Mouse (Mus musculus): ENCODE results near the gene Slc22a4. TPM values are rescaled to one million over a fixed set of nuclear protein-coding genes. Genes with fewer than 3 reads are reported as not detected.

Gene Slc22a4
- polyA plus RNA-seq, 1 experiment, result 2.0 TPM

- H3K79me2 ChIP-seq (ENCODE audit: control insufficient read depth, insufficient read depth), result no peaks in the 10 kb centered on the region
- H3ac ChIP-seq (ENCODE audit: control insufficient read depth, insufficient read length), result no peak overlapping the region
- H3K4me3 ChIP-seq, result no peak overlapping the region
- H3K36me3 ChIP-seq (ENCODE audit: control insufficient read depth, insufficient read depth), result no peaks in the 10 kb centered on the region
- H3K27me3 ChIP-seq (ENCODE audit: control insufficient read depth, insufficient read depth, insufficient read length), result no peaks in the 10 kb centered on the region
- no peak overlapping the region for H3K4me2 ChIP-seq (ENCODE audit: low read depth)
- TF ChIP-seq TCF3 (IDR thresholded peaks at IDR 0.05; ENCODE audit: insufficient read length, low read depth) (no peak), TCF12 (IDR thresholded peaks at IDR 0.05; ENCODE audit: insufficient read depth, poor library complexity, severe bottlenecking) (no peak), REST (IDR thresholded peaks at IDR 0.05; ENCODE audit: insufficient read depth, insufficient read length) (no peak), MYOG (IDR thresholded peaks at IDR 0.05; ENCODE audit: control insufficient read depth in 1 of 3, insufficient read depth in 1 of 3, insufficient read length in 2 of 3, low read depth in 2 of 3) (no peak), USF1 (IDR thresholded peaks at IDR 0.05; ENCODE audit: low read depth) (no peak), MAX (IDR thresholded peaks at IDR 0.05; ENCODE audit: low read depth) (no peak), POLR2A (IDR thresholded peaks at IDR 0.05; ENCODE audit: insufficient read length, low read depth) (no peak), SRF (IDR thresholded peaks at IDR 0.05; ENCODE audit: control insufficient read depth, insufficient read length, low read depth) (no peak), CEBPB (IDR thresholded peaks at IDR 0.05; ENCODE audit: insufficient read depth, poor library complexity, severe bottlenecking) (no peak), POLR2AphosphoS2 (IDR thresholded peaks at IDR 0.05; ENCODE audit: insufficient read length, low read depth) (no peak), E2F4 (IDR thresholded peaks at IDR 0.05; ENCODE audit: insufficient read depth) (no peak), MYOD1 (IDR thresholded peaks at IDR 0.05; ENCODE audit: control insufficient read depth in 1 of 3, insufficient read length in 2 of 3, low read depth in 2 of 3) (no peak)
These were observed 35.6 kb downstream of the Slc22a4 start for GRCm38 (mm10) chr11:53992264-53992663.

GRCm38 (mm10) chr11:53989232-53989631 lies 38.7 kb downstream of the Slc22a4 start:
- Histone ChIP-seq H3K4me2 (ENCODE audit: low read depth) (no peak overlapping the region), H3K36me3 (ENCODE audit: control insufficient read depth, insufficient read depth) (no peaks in the 10 kb centered on the region), H3ac (ENCODE audit: control insufficient read depth, insufficient read length) (no peak overlapping the region), H3K4me3 (no peak overlapping the region), H3K27me3 (ENCODE audit: control insufficient read depth, insufficient read depth, insufficient read length) (no peaks in the 10 kb centered on the region), H3K79me2 (ENCODE audit: control insufficient read depth, insufficient read depth) (no peaks in the 10 kb centered on the region)
- no peak for TF ChIP-seq SRF (IDR thresholded peaks at IDR 0.05; ENCODE audit: control insufficient read depth, insufficient read length, low read depth)
- no peak for TF ChIP-seq POLR2AphosphoS2 (IDR thresholded peaks at IDR 0.05; ENCODE audit: insufficient read length, low read depth)
- TF ChIP-seq TCF12 (IDR thresholded peaks at IDR 0.05; ENCODE audit: insufficient read depth, poor library complexity, severe bottlenecking), result no peak
- TF ChIP-seq MAX (IDR thresholded peaks at IDR 0.05; ENCODE audit: low read depth), result no peak
- no peak for TF ChIP-seq USF1 (IDR thresholded peaks at IDR 0.05; ENCODE audit: low read depth)
- no peak for TF ChIP-seq MYOG (IDR thresholded peaks at IDR 0.05; ENCODE audit: control insufficient read depth in 1 of 3, insufficient read depth in 1 of 3, insufficient read length in 2 of 3, low read depth in 2 of 3)
- no peak for TF ChIP-seq E2F4 (IDR thresholded peaks at IDR 0.05; ENCODE audit: insufficient read depth)
- no peak for TF ChIP-seq CEBPB (IDR thresholded peaks at IDR 0.05; ENCODE audit: insufficient read depth, poor library complexity, severe bottlenecking)
- TF ChIP-seq MYOD1 (IDR thresholded peaks at IDR 0.05; ENCODE audit: control insufficient read depth in 1 of 3, insufficient read length in 2 of 3, low read depth in 2 of 3), result no peak
- TF ChIP-seq POLR2A (IDR thresholded peaks at IDR 0.05; ENCODE audit: insufficient read length, low read depth), result no peak
- TF ChIP-seq TCF3 (IDR thresholded peaks at IDR 0.05; ENCODE audit: insufficient read length, low read depth), result no peak

DNA sequence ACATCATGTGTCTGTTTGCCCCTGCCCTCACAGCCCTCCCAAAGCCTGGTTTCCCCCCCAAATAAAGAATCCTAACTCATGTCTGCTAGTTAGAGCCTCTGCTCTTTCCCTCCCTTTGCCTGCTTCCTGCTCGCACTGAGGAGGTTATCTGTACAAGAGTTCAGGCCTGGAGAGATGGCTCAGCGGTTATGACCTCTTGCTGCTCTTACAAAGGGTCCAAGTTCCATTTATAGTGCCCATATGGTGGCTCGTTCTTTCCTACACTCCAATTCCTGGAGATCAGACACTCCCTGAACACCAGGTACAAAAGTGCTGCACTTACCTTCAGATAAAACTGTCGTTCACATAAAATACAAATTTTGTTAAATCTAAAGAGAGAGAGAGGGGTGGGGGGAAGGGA lies 39.8 kb downstream of the Slc22a4 start:
- H3K27me3 ChIP-seq (ENCODE audit: control insufficient read depth, insufficient read depth, insufficient read length), result no peaks in the 10 kb centered on the region
- no peak overlapping the region for H3ac ChIP-seq (ENCODE audit: control insufficient read depth, insufficient read length)
- H3K4me3 ChIP-seq, result no peak overlapping the region
- H3K79me2 ChIP-seq (ENCODE audit: control insufficient read depth, insufficient read depth), result no peaks in the 10 kb centered on the region
- no peaks in the 10 kb centered on the region for H3K36me3 ChIP-seq (ENCODE audit: control insufficient read depth, insufficient read depth)
- no peak for TF ChIP-seq POLR2A (IDR thresholded peaks at IDR 0.05; ENCODE audit: insufficient read length, low read depth)
- TF ChIP-seq SRF (IDR thresholded peaks at IDR 0.05; ENCODE audit: control insufficient read depth, insufficient read length, low read depth), result no peak
- TF ChIP-seq MYOG (IDR thresholded peaks at IDR 0.05; ENCODE audit: control insufficient read depth in 1 of 3, insufficient read depth in 1 of 3, insufficient read length in 2 of 3, low read depth in 2 of 3), result no peak
- TF ChIP-seq CEBPB (IDR thresholded peaks at IDR 0.05; ENCODE audit: insufficient read depth, poor library complexity, severe bottlenecking), result no peak
- TF ChIP-seq MYOD1 (IDR thresholded peaks at IDR 0.05; ENCODE audit: control insufficient read depth in 1 of 3, insufficient read length in 2 of 3, low read depth in 2 of 3), result no peak
- TF ChIP-seq E2F4 (IDR thresholded peaks at IDR 0.05; ENCODE audit: insufficient read depth), result no peak
- no peak for TF ChIP-seq MAX (IDR thresholded peaks at IDR 0.05; ENCODE audit: low read depth)
- TF ChIP-seq REST (IDR thresholded peaks at IDR 0.05; ENCODE audit: insufficient read depth, insufficient read length), result no peak
- no peak for TF ChIP-seq TCF3 (IDR thresholded peaks at IDR 0.05; ENCODE audit: insufficient read length, low read depth)
- TF ChIP-seq USF1 (IDR thresholded peaks at IDR 0.05; ENCODE audit: low read depth), result no peak
- TF ChIP-seq POLR2AphosphoS2 (IDR thresholded peaks at IDR 0.05; ENCODE audit: insufficient read length, low read depth), result no peak
- TF ChIP-seq TCF12 (IDR thresholded peaks at IDR 0.05; ENCODE audit: insufficient read depth, poor library complexity, severe bottlenecking), result no peak
- no peak overlapping the region for H3K4me2 ChIP-seq (ENCODE audit: low read depth)

GRCm38 (mm10) chr11:53981396-53981795 lies 46.5 kb downstream of the Slc22a4 start:
- Histone ChIP-seq H3K4me3 (no peak overlapping the region), H3K4me2 (ENCODE audit: low read depth) (no peak overlapping the region), H3K36me3 (ENCODE audit: control insufficient read depth, insufficient read depth) (no peaks in the 10 kb centered on the region), H3K27me3 (ENCODE audit: control insufficient read depth, insufficient read depth, insufficient read length) (no peaks in the 10 kb centered on the region), H3ac (ENCODE audit: control insufficient read depth, insufficient read length) (no peak overlapping the region), H3K79me2 (ENCODE audit: control insufficient read depth, insufficient read depth) (no peaks in the 10 kb centered on the region)
- TF ChIP-seq USF1 (IDR thresholded peaks at IDR 0.05; ENCODE audit: low read depth), result no peak

Measured in myocyte (in vitro differentiated cells).